Mouse (Mus musculus): ENCODE data around the gene Fermt2. TPM values are rescaled to one million over a fixed set of nuclear protein-coding genes. Genes with fewer than 3 reads are reported as not detected.
"Not testable (repeated sequence)": the region's sequence is repeated elsewhere in the genome, so short reads cannot be mapped to it uniquely, and the experiment has no call there.

Gene Fermt2
- total RNA-seq, 2 experiments from 2014 or later = 207 to 241 TPM

DNA sequence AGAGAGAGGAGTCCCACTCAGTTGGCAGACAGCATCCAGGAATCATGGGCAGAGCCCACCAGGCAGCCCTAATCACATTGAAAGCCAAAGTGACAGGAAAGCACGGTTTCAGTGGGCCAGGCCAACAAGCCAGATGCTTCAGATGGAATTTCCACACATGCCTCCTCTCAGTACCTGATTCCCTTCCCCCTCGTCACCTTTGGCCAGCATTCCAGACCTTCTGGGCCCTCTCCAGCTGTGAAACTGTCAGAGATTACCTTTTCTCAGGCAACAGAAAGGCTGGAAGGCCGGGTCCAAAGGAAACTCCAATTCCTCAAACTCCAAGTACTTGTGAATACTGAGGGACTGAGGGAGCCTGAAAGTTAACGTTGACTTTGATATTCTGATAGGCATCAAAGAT lies 19.1 kb downstream of the Fermt2 start:
- DNase-seq = no peak

- no peak for DNase-seq
Observed at GRCm38 (mm10) chr14:45507923-45508322, 22.0 kb downstream of the Fermt2 start.

DNA sequence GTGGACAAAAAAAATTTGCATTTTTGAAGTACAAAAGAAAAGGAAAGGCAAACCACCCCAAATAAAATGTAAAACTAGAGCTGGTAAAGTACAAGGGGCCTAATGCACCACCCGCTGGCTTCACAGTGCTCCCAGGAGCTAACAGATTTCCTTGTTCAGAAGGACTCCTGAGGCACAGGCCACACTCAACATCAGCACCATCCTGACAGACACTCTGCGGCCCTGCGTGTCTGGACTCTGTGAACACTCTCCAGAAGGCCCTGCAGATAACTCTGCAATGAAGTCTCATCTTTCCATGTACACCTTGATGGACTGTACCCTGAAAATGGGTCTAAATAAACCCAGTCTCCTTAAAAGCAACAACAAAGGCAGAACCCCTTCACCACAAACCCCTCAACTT lies 22.5 kb downstream of the Fermt2 start:
- no peak for DNase-seq

GRCm38 (mm10) chr14:45507032-45507431 lies 22.9 kb downstream of the Fermt2 start:
- no peak for DNase-seq

GRCm38 (mm10) chr14:45506165-45506564 lies 23.8 kb downstream of the Fermt2 start:
- no peak for DNase-seq

DNA sequence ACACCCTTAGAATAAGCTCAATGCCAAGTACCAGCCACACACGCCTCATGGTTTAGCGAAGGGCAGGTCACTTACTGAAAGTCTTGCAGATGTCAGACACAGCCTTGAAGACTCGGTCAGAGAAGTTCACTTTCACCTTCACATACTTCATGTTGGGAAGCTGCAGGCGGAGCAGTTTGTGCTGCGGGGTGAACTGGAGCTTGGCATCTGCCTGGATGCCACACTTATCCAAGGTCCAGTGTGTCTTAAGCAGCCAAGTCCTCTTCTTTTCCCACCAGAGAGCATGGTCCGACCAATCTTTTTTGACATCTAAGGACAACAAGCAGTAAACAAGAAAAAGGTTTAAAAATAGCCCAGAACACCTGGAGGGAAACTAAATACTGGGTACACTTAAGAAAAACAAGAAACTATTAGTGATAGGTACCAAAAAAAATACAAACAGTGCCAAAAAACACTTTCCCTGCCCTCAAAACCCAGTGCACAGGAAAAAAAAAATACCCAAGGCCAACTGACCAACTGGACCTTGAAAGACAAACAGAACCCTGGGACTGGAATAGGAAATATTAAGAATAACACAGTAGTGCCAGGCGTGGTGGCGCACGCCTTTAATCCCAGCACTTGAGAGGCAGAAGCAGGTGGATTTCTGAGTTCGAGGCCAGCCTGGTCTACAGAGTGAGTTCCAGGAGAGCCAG lies 25.4 kb downstream of the Fermt2 start:
- no peak for DNase-seq

GRCm38 (mm10) chr14:45503934-45504333 lies 26.0 kb downstream of the Fermt2 start:
- DNase-seq = no peak

- DNase-seq = no peak
Observed at GRCm38 (mm10) chr14:45500052-45500451, 29.9 kb downstream of the Fermt2 start.

DNA sequence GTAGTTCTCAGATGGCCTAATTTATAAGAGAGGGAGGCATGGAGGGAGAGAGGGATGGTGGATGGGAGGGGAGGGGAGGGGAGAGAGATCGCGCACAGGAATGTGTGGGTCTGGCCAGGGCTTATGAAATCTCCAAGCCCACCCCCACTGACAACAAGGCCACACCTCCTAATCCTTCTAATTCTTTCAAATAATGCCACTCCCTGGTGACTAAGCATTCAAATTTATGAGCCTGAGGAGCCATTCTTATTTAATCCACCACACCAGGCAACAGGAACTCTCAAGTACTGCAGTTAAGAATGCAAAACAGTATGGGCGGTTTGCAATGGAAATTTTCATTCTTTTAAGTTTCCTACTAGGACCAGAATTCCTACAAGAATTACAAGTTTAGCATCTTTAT lies 32.8 kb downstream of the Fermt2 start:
- DNase-seq = no peak

- DNase-seq = not testable (repeated sequence)
Observed at GRCm38 (mm10) chr14:45495810-45496209, 34.1 kb downstream of the Fermt2 start.

GRCm38 (mm10) chr14:45493891-45494290 lies 36.0 kb downstream of the Fermt2 start:
- no peak for DNase-seq

DNA sequence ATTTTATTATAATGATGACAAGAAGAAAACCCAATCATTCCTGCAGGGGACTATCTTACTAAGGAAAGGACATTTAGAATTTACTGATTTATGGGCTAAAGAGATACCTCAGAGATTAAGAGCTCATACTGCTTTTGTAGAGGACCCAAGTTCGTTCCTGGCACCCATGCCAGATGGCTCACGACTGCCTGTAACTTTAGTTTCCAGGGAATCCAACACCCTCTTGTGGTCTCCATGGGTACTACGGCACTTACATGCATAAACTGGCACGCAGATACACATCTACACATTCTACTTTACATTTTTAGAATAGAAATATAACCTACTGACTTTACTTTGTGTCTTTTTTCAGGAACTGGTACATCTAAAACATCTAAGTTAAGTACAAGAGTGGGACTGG lies 37.2 kb downstream of the Fermt2 start:
- DNase-seq = no peak

GRCm38 (mm10) chr14:45492038-45492437 lies 37.9 kb downstream of the Fermt2 start:
- DNase-seq = no peak

GRCm38 (mm10) chr14:45487201-45487600 lies 42.7 kb downstream of the Fermt2 start:
- DNase-seq = not testable (repeated sequence)

DNA sequence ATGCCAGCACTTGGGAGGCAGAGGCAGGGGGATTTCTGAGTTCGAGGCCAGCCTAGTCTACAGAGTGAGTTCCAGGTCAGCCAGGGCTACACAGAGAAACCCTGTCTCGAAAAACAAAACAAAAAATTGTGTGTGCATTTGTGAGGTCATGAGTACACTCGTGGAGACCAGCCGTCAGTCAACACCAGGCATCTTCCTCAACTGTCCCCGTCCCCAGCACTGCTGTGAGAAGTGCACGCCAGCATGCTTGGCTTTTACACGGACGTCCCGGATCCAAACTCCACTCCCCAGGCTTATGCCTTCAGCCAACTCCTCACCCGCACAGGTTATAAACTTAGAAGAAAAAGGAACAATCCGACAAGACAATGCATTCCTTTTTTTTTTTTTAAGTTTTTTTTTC lies 46.6 kb downstream of the Fermt2 start:
- not testable (repeated sequence) for DNase-seq

GRCm38 (mm10) chr14:45478977-45479806 lies 50.7 kb downstream of the Fermt2 start:
- DNase-seq = no peak

DNA sequence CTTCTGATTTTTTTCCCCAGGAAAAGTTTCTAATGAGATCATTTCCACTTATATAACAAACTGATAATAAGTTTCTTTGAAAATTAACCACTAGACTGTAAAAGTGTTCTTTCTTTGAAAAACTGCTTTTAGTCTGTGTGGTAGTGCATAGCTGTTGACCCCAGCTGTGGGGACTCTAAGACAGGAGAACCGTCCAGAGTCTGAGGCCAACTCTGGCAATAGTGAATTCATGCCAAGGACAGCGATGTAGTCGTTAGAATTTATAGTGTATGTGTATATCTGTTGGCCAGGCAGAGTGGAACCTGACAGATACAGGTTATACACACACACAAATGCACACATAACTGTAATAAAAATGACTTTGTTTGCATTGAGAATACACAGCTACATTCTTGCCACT lies 51.4 kb downstream of the Fermt2 start:
- DNase-seq = no peak

GRCm38 (mm10) chr14:45477651-45478050 lies 52.3 kb downstream of the Fermt2 start:
- DNase-seq = no peak

DNA sequence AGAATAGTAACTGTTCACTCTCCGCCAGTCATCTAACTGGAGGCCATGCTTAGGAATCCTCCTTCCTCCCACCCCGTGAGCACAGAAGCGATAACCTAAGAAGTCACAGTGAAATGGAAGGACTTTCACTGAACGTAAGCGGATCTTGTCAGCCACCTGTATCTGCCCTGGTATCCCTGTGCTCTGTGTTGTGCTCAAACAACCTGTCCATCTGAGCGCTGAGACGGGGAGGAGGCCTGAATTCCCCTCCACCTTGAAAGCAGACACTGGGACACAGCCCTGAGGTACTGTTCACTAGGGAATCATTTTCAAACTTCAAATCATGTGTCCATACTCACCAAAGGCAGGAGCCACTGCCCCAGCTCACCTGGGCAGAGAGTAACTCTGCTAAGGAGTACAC lies 52.9 kb downstream of the Fermt2 start:
- no peak for DNase-seq

- no peak for DNase-seq
Observed at GRCm38 (mm10) chr14:45472536-45472935, 57.4 kb downstream of the Fermt2 start.

GRCm38 (mm10) chr14:45469446-45469845 lies 60.5 kb downstream of the Fermt2 start:
- DNase-seq = no peak

DNA sequence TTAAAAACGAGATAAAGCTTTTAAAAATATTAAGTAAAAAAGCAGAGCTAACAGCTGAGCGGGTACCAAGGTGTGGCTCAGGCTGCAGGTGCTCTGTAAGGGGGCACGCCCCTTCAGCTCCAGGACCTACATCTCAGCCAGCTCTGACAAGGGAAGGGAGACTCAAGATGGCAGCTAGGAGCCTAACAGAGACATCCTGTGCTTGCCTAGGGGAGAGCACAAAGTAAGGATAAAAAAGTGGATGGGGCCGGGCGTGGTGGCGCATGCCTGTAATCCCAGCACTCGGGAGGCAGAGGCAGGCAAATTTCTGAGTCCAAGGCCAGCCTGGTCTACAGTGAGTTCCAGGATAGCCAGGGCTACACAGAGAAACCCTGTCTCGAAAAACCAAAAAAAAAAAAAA lies 63.5 kb downstream of the Fermt2 start:
- DNase-seq = not testable (repeated sequence)
